Mouse (Mus musculus): ENCODE results near the gene Dpf3. TPM values are rescaled to one million over a fixed set of nuclear protein-coding genes. Genes with fewer than 3 reads are reported as not detected.

Dpf3 gene
- polyA plus RNA-seq, 1 experiment from 2014 or later = 18.0 TPM

DNA sequence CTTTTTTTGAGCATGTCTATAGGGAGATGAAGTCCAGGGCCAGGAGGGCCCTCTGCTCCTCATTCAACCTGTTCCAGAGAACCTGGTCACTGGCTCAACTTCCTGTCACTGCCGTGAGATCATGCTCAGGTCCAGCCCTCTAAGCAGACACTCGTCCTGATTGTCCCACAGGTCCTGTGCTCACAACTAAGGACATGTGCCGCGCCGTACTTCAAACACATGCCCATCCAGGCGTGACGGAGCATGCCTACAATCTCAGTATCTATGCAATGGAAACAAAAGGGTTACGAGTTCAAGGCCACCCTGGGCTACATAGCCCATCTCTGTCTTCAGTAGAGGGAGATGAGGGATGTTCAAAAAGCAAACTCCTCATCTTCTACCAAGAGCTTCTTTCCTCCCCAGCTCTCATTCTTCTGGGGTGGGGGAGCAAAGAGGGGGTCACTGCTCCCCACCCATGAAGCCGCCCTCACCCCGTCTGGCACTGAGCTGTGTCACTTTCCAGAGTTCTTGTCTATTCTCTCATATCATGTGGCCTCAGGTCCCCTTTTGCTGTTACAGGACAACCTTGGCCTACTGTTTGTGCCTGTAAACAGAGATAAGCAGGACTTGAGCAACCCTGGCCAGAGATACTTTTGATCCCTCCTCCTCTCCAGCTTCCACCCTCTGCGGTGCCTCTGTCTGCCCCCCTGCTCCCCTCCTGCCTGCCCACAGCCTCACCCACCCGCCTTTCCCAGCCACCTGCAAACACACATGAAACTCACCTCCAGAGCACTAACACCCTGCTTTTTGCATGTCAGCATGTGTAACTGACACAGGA is 112.3 kb downstream of the Dpf3 start:
- H3K27me3 ChIP-seq = no peaks in the 10 kb centered on the region
- no peaks in the 10 kb centered on the region for H3K9me3 ChIP-seq (replicated peaks)
- no peak overlapping the region for H3K27ac ChIP-seq
- no peak overlapping the region for H3K4me3 ChIP-seq
- WGBS = 78% methylated on average over 12 of the region's 12 CpGs
- no peak overlapping the region for H3K9ac ChIP-seq
- peaks cover 10% of the 10 kb centered on the region for H3K4me1 ChIP-seq
- H3K36me3 ChIP-seq = no peaks in the 10 kb centered on the region
- no peak overlapping the region for H3K4me2 ChIP-seq (replicated peaks)
- no peak for ATAC-seq (ENCODE audit: low FRiP score)

DNA sequence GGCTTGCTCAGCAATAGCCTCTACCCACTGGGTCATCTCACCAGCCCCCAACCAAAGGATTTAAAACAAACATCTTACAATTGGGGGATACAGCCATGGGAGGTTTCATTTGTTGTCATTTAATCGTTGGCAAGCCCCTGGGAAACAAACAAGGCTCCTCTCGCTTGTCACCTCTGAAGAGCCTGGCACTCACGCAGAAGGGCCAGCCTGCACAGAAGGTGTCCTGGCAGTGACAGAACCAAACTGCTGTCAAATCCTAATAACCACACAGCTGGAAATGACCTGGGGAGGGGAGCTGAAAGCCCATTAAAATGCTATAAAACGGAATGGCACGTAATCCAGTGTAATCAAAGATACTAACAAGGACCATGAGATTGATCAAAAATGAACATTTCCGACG is 114.4 kb downstream of the Dpf3 start:
- ATAC-seq (ENCODE audit: low FRiP score) = no peak
- no peak overlapping the region for H3K4me3 ChIP-seq
- no peaks in the 10 kb centered on the region for H3K27me3 ChIP-seq
- H3K9ac ChIP-seq = no peak overlapping the region
- no peak overlapping the region for H3K27ac ChIP-seq
- 55% methylated on average over 7 of the region's 7 CpGs for WGBS
- no peak overlapping the region for H3K4me2 ChIP-seq (replicated peaks)
- peaks cover 8% of the 10 kb centered on the region for H3K4me1 ChIP-seq
- H3K9me3 ChIP-seq (replicated peaks) = no peaks in the 10 kb centered on the region
- no peaks in the 10 kb centered on the region for H3K36me3 ChIP-seq

GRCm38 (mm10) chr12:83372290-83372689 is 115.2 kb downstream of the Dpf3 start:
- ATAC-seq (ENCODE audit: low FRiP score) = no peak
- no peaks in the 10 kb centered on the region for H3K27me3 ChIP-seq
- 90% methylated on average over 7 of the region's 7 CpGs for WGBS
- H3K27ac ChIP-seq = no peak overlapping the region
- no peak overlapping the region for H3K9ac ChIP-seq
- no peaks in the 10 kb centered on the region for H3K9me3 ChIP-seq (replicated peaks)
- no peak overlapping the region for H3K4me2 ChIP-seq (replicated peaks)
- H3K4me3 ChIP-seq = no peak overlapping the region
- peaks cover 8% of the 10 kb centered on the region for H3K4me1 ChIP-seq
- no peaks in the 10 kb centered on the region for H3K36me3 ChIP-seq

GRCm38 (mm10) chr12:83370221-83370620 is 117.3 kb downstream of the Dpf3 start:
- Histone ChIP-seq H3K4me1 (peaks cover 8% of the 10 kb centered on the region), H3K4me3 (no peak overlapping the region), H3K36me3 (no peaks in the 10 kb centered on the region), H3K27ac (no peak overlapping the region), H3K9me3 (replicated peaks) (peaks cover under 1% of the 10 kb centered on the region; the same call in 1 of the 2 replicates), H3K27me3 (no peaks in the 10 kb centered on the region), H3K9ac (no peak overlapping the region), H3K4me2 (replicated peaks) (no peak overlapping the region)
- 94% methylated on average over 11 of the region's 11 CpGs for WGBS
- no peak for ATAC-seq (ENCODE audit: low FRiP score)

DNA sequence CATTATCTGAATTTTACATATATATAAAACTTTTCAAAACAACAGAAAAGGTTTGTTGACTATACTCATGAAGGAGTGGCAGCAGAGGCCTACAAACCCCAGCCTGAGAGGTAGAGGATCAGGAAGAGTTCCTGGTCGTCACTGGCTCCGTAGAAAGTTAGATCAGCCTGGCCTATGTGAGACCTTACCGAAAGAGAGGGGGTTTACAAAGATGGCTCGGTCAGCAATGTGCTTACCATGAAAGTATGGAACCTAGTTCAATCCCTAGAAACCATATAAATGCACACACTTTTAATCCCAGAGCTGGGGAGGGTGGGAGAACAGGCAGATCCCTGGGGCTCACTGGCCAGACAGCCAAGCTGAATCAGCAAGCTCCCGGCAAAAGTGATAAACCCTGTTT is 118.1 kb downstream of the Dpf3 start:
- Histone ChIP-seq H3K9ac (no peak overlapping the region), H3K27me3 (no peaks in the 10 kb centered on the region), H3K4me1 (peaks cover 8% of the 10 kb centered on the region), H3K9me3 (replicated peaks) (peaks cover 5% of the 10 kb centered on the region; the same call in 1 of the 2 replicates), H3K36me3 (no peaks in the 10 kb centered on the region), H3K4me3 (no peak overlapping the region), H3K27ac (no peak overlapping the region), H3K4me2 (replicated peaks) (no peak overlapping the region)
- 90% methylated on average over 5 of the region's 5 CpGs for WGBS
- no peak for ATAC-seq (ENCODE audit: low FRiP score)

DNA sequence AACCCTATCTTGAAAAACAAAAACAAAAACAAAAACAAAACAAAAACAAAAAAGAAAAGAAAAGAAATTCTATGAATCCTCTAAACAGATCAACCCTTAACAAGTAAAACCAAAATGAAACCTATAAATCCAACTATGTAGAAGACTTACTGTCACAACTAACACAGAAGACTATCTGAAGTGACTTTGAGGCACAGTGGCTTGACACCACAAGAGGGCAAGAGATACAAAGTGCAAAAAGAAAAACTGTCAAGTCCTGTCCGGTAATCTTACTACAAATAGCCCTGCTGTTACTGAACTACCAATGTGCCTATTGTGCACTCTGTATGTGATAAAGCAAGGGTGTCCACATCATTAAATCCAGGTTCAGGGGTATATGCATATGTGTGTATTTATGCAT is 120.0 kb downstream of the Dpf3 start:
- Histone ChIP-seq H3K9me3 (replicated peaks) (peaks cover 5% of the 10 kb centered on the region; the same call in 1 of the 2 replicates), H3K27me3 (no peaks in the 10 kb centered on the region), H3K4me2 (replicated peaks) (no peak overlapping the region), H3K36me3 (no peaks in the 10 kb centered on the region), H3K4me1 (no peaks in the 10 kb centered on the region), H3K4me3 (no peak overlapping the region), H3K27ac (no peak overlapping the region), H3K9ac (no peak overlapping the region)
- ATAC-seq (ENCODE audit: low FRiP score) = no peak
- 92% methylated on average over 1 of the region's 1 CpGs for WGBS

- Histone ChIP-seq H3K9ac (no peak overlapping the region), H3K27ac (no peak overlapping the region), H3K9me3 (replicated peaks) (peaks cover 5% of the 10 kb centered on the region; the same call in 1 of the 2 replicates), H3K4me3 (no peak overlapping the region), H3K36me3 (no peaks in the 10 kb centered on the region), H3K4me2 (replicated peaks) (no peak overlapping the region), H3K4me1 (peaks cover 2% of the 10 kb centered on the region; the same call in 1 of the 2 replicates), H3K27me3 (no peaks in the 10 kb centered on the region)
- ATAC-seq (ENCODE audit: low FRiP score) = no peak
- 68% methylated on average over 3 of the region's 3 CpGs for WGBS
Measured at GRCm38 (mm10) chr12:83364771-83365170, 122.7 kb downstream of the Dpf3 start.

GRCm38 (mm10) chr12:83361801-83362200 is 125.7 kb downstream of the Dpf3 start:
- Histone ChIP-seq H3K4me1 (peaks cover 2% of the 10 kb centered on the region; the same call in 1 of the 2 replicates), H3K27ac (no peak overlapping the region), H3K9me3 (replicated peaks) (peaks cover 5% of the 10 kb centered on the region; the same call in 1 of the 2 replicates), H3K27me3 (no peaks in the 10 kb centered on the region), H3K36me3 (no peaks in the 10 kb centered on the region), H3K4me2 (replicated peaks) (no peak overlapping the region), H3K4me3 (no peak overlapping the region), H3K9ac (no peak overlapping the region)
- no peak for ATAC-seq (ENCODE audit: low FRiP score)
- WGBS = 25% methylated on average over 3 of the region's 3 CpGs

GRCm38 (mm10) chr12:83352640-83353039 is 134.9 kb downstream of the Dpf3 start:
- H3K4me3 ChIP-seq = no peak overlapping the region
- H3K4me2 ChIP-seq (replicated peaks) = no peak overlapping the region
- H3K27ac ChIP-seq = no peak overlapping the region
- 88% methylated on average over 6 of the region's 6 CpGs for WGBS
- H3K36me3 ChIP-seq = no peaks in the 10 kb centered on the region
- H3K4me1 ChIP-seq = no peaks in the 10 kb centered on the region
- H3K27me3 ChIP-seq = no peaks in the 10 kb centered on the region
- H3K9ac ChIP-seq = no peak overlapping the region
- H3K9me3 ChIP-seq (replicated peaks) = no peaks in the 10 kb centered on the region
- ATAC-seq (ENCODE audit: low FRiP score) = no peak

GRCm38 (mm10) chr12:83349736-83350135 is 137.8 kb downstream of the Dpf3 start:
- no peak for ATAC-seq (ENCODE audit: low FRiP score)
- Histone ChIP-seq H3K9ac (no peak overlapping the region), H3K27me3 (no peaks in the 10 kb centered on the region), H3K4me1 (no peaks in the 10 kb centered on the region), H3K4me3 (no peak overlapping the region), H3K36me3 (no peaks in the 10 kb centered on the region), H3K27ac (no peak overlapping the region), H3K4me2 (replicated peaks) (no peak overlapping the region), H3K9me3 (replicated peaks) (no peaks in the 10 kb centered on the region)
- 89% methylated on average over 5 of the region's 5 CpGs for WGBS

- no peaks in the 10 kb centered on the region for H3K36me3 ChIP-seq
- no peaks in the 10 kb centered on the region for H3K9me3 ChIP-seq (replicated peaks)
- no peaks in the 10 kb centered on the region for H3K4me1 ChIP-seq
- WGBS = 80% methylated on average over 3 of the region's 3 CpGs
- H3K27me3 ChIP-seq = no peaks in the 10 kb centered on the region
- no peak overlapping the region for H3K9ac ChIP-seq
- no peak overlapping the region for H3K27ac ChIP-seq
- ATAC-seq (ENCODE audit: low FRiP score) = no peak
- no peak overlapping the region for H3K4me2 ChIP-seq (replicated peaks)
- no peak overlapping the region for H3K4me3 ChIP-seq
Measured at GRCm38 (mm10) chr12:83348246-83348645, 139.3 kb downstream of the Dpf3 start.

DNA sequence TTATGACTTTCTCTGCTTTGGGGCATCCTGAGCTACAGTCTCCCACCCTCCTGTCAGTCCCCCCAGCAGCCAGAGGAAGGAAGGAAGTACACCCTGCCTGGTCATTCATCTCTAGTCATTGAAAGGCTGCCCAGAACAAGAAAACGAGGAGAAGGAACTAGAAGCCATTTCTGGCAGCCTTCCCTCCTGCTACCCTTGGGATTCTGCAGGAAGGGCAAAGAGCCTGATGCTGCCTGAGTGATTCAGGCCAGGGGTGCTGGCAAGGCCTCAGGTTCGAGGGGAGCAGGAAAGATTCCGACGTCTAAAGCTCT is 144.7 kb downstream of the Dpf3 start:
- H3K36me3 ChIP-seq = no peaks in the 10 kb centered on the region
- no peaks in the 10 kb centered on the region for H3K9me3 ChIP-seq (replicated peaks)
- H3K27ac ChIP-seq = peak overlapping the region; percentile 77
- no peak overlapping the region for H3K9ac ChIP-seq
- H3K27me3 ChIP-seq = no peaks in the 10 kb centered on the region
- no peak overlapping the region for H3K4me2 ChIP-seq (replicated peaks)
- H3K4me3 ChIP-seq = no peak overlapping the region
- H3K4me1 ChIP-seq = peaks cover 21% of the 10 kb centered on the region
- 64% methylated on average over 4 of the region's 4 CpGs for WGBS
- no peak for ATAC-seq (ENCODE audit: low FRiP score)
